Mouse (Mus musculus): ENCODE measurements around the gene Tm7sf3.

- TF ChIP-seq POLR2A (IDR thresholded peaks at IDR 0.05; ENCODE audit: extremely low read depth, insufficient read depth, low read length) = no peak
- TF ChIP-seq CTCF (IDR thresholded peaks at IDR 0.05; ENCODE audit: low read depth, low read length) = no peak
These were observed 64.0 kb downstream of the Tm7sf3 start for GRCm38 (mm10) chr6:146578586-146578985.

All from liver, adult 2 months (tissue).